Mouse (Mus musculus) gastrocnemius, postnatal 36 days (tissue): ENCODE measurements around the gene Vmn1r52. TPM values are rescaled to one million over a fixed set of nuclear protein-coding genes. Genes with fewer than 3 reads are reported as not detected.
"Not testable (repeated sequence)": the region's sequence is repeated elsewhere in the genome, so short reads cannot be mapped to it uniquely, and the experiment has no call there.

Experiments used
- DNase-seq, 2 experiments: peaks; one replicate each; pipeline ENCODE4 v3.0.0; 2022
- intact Hi-C: fragments of 180-260 bp; cut with DNase I; formaldehyde crosslinking; loops from one replicate; pipeline ENCODE4 v1.15.1; 2025
- long read RNA-seq, 2 experiments: library from polyadenylated mRNA; stranded (forward); transcript quantifications; one replicate each; pipeline ENCODE4 v2.0.0; 2021
- total RNA-seq, 2 experiments: library from RNA; stranded (reverse); gene quantifications; 2 replicates each; pipeline ENCODE4 v1.2.3; 2021

Gene Vmn1r52
- not detected for total RNA-seq
- long read RNA-seq, experiment 1: 0 reads
- long read RNA-seq, experiment 2: 0 reads

GRCm38 (mm10) chr6:90174508-90174907 lies at the start of gene Vmn1r52:
Vmn1r52 (plus strand) TSS chr6:90174808.
- intact Hi-C loops: no loop called here
- DNase-seq: no peak

- intact Hi-C loops: no loop called here
- DNase-seq: no peak
These were observed 14.5 kb upstream of the Vmn1r52 start for GRCm38 (mm10) chr6:90160139-90160538.

- not testable (repeated sequence) for DNase-seq
These were observed 27.9 kb downstream of the Vmn1r52 start, which contains the start of gene V1ra8 for GRCm38 (mm10) chr6:90202493-90202892. V1ra8 (plus strand) TSS chr6:90202793.

GRCm38 (mm10) chr6:90224338-90224737 lies 49.7 kb downstream of the Vmn1r52 start, which contains the start of gene Vmn1r53:
Vmn1r53 (minus strand) TSS chr6:90224438.
- no peak for DNase-seq
- intact Hi-C loops: no loop called here

More at GRCm38 (mm10) chr6:90202493-90202892, 27.9 kb downstream of the Vmn1r52 start, which contains the start of gene V1ra8:
- intact Hi-C loops: not testable (repeated sequence)

Other genes with a start within 250 kb of the Vmn1r52 start
- not detected for gene Vmn1r45, start 234.2 kb upstream of the Vmn1r52 start, total RNA-seq
- gene Vmn1r46, start 205.5 kb upstream of the Vmn1r52 start, total RNA-seq: not detected
- gene Vmn1r47, start 158.7 kb upstream of the Vmn1r52 start, total RNA-seq: not detected
- gene Vmn1r48, start 138.0 kb upstream of the Vmn1r52 start, total RNA-seq: not detected
- gene Vmn1r49, start 96.3 kb upstream of the Vmn1r52 start, total RNA-seq: not detected
- gene Vmn1r50, start 73.4 kb upstream of the Vmn1r52 start, total RNA-seq: not detected
- not detected for gene Vmn1r51, start 52.2 kb upstream of the Vmn1r52 start, total RNA-seq
- not detected for gene V1ra8, start 28.0 kb downstream of the Vmn1r52 start, total RNA-seq
- not detected for gene Vmn1r53, start 49.6 kb downstream of the Vmn1r52 start, total RNA-seq
- not detected for gene Vmn1r54, start 71.5 kb downstream of the Vmn1r52 start, total RNA-seq
- gene BC048671, start 126.4 kb downstream of the Vmn1r52 start, total RNA-seq: not detected
- not detected for gene Chst13, start 150.4 kb downstream of the Vmn1r52 start, total RNA-seq
- under 1 TPM in 1 of 2 experiments, not detected in 1; 0.08 TPM for gene Uroc1, start 158.5 kb downstream of the Vmn1r52 start, total RNA-seq
- 10 to 100 TPM; 13.3 to 13.6 TPM for gene Zxdc, start 194.7 kb downstream of the Vmn1r52 start, total RNA-seq